Mouse (Mus musculus): Measurements from ENCODE around the gene Gm20388.
A peak's percentile ranks its signal among the peaks of the same experiment; 100 is the strongest.

Gene Gm20388

GRCm38 (mm10) chr8:120492193-120492880, 581.7 kb downstream of the Gm20388 start:
- no peak for DNase-seq (ENCODE audit: low spot score)

- DNase-seq (ENCODE audit: low spot score) = no peak
These were observed 582.2 kb downstream of the Gm20388 start for GRCm38 (mm10) chr8:120492881-120493220.

GRCm38 (mm10) chr8:120493508-120494464, 583.1 kb downstream of the Gm20388 start:
- DNase-seq (ENCODE audit: low spot score) = no peak

GRCm38 (mm10) chr8:120494903-120495302, 584.3 kb downstream of the Gm20388 start:
- DNase-seq (ENCODE audit: low spot score) = peak; percentile 95

- no peak for DNase-seq (ENCODE audit: low spot score)
These were observed 584.8 kb downstream of the Gm20388 start for GRCm38 (mm10) chr8:120495461-120495860.

GRCm38 (mm10) chr8:120496478-120496877, 585.8 kb downstream of the Gm20388 start:
- no peak for DNase-seq (ENCODE audit: low spot score)

GRCm38 (mm10) chr8:120497503-120497946, 586.9 kb downstream of the Gm20388 start:
- DNase-seq (ENCODE audit: low spot score) = no peak

- DNase-seq (ENCODE audit: low spot score) = no peak
These were observed 587.7 kb downstream of the Gm20388 start for GRCm38 (mm10) chr8:120498349-120498831.

GRCm38 (mm10) chr8:120498926-120499605, 588.4 kb downstream of the Gm20388 start:
- peak; percentile 81 for DNase-seq (ENCODE audit: low spot score)

GRCm38 (mm10) chr8:120500701-120501261, 590.1 kb downstream of the Gm20388 start:
- DNase-seq (ENCODE audit: low spot score) = no peak

GRCm38 (mm10) chr8:120501426-120501825, 590.8 kb downstream of the Gm20388 start:
- no peak for DNase-seq (ENCODE audit: low spot score)

GRCm38 (mm10) chr8:120502428-120502827, 591.8 kb downstream of the Gm20388 start:
- DNase-seq (ENCODE audit: low spot score) = no peak

GRCm38 (mm10) chr8:120504251-120505081, 593.8 kb downstream of the Gm20388 start:
- peak; percentile 89 for DNase-seq (ENCODE audit: low spot score)

GRCm38 (mm10) chr8:120505082-120505511, 594.5 kb downstream of the Gm20388 start:
- no peak for DNase-seq (ENCODE audit: low spot score)

- DNase-seq (ENCODE audit: low spot score) = no peak
These were observed 595.1 kb downstream of the Gm20388 start for GRCm38 (mm10) chr8:120505619-120506310.

- peak; percentile 2 for DNase-seq (ENCODE audit: low spot score)
These were observed 595.9 kb downstream of the Gm20388 start for GRCm38 (mm10) chr8:120506562-120506961.

- DNase-seq (ENCODE audit: low spot score) = no peak
These were observed 596.6 kb downstream of the Gm20388 start for GRCm38 (mm10) chr8:120507290-120507689.

GRCm38 (mm10) chr8:120509136-120510034, 598.7 kb downstream of the Gm20388 start:
- no peak for DNase-seq (ENCODE audit: low spot score)

- DNase-seq (ENCODE audit: low spot score) = no peak
These were observed 599.4 kb downstream of the Gm20388 start for GRCm38 (mm10) chr8:120510035-120510416.

All from adipocyte (in vitro differentiated cells).